Mouse (Mus musculus) lung, adult 2 months (tissue): Measurements from ENCODE around the gene Gm11037.

Experiments used
- CTCF ChIP-seq: fragments of 200-500 bp; IDR thresholded peaks from 2 replicates; pipeline ENCODE4 v1.5.1; 2011; ENCODE audit warnings: mild to moderate bottlenecking, low read length, control low read depth; ENCODE audit not compliant: insufficient read depth
- POLR2A ChIP-seq: fragments of 200-500 bp; IDR thresholded peaks from 2 replicates; pipeline ENCODE4 v1.6.1; 2011; ENCODE audit warnings: low read depth, mild to moderate bottlenecking, control low read depth, low read length, borderline replicate concordance; ENCODE audit errors: extremely low read depth

DNA sequence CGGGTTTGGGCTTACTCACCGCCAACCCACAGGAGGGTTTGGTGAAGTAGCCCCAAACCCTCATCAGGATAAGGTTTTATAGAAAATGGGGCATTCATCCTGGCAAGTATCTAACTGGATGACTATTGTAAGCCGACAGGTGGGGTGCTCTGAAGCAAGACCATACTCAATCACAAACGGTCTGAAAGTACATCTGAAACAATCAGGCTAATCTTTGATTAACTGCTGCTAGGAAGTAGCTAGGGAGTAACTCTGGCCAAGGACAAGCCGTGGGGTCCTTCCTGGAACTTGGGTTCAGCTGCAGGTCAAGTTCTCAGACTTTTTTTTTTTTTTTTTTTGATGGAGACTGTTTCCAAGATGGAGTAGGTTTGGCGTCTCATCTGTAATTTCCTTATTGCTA lies 34.7 kb downstream of the Gm11037 start:
- no peak for TF ChIP-seq POLR2A
- TF ChIP-seq CTCF: no peak
